Mouse (Mus musculus): ENCODE measurements around the gene Slit2. TPM values are rescaled to one million over a fixed set of nuclear protein-coding genes. Genes with fewer than 3 reads are reported as not detected.
A peak's percentile ranks its signal among the peaks of the same experiment; 100 is the strongest.

Slit2 gene
- polyA plus RNA-seq, 1 experiment from 2014 or later, result 47.2 TPM

- peaks cover 5% of the 10 kb centered on the region; the same call in 1 of the 2 replicates for H3K4me1 ChIP-seq (replicated peaks)
- ATAC-seq (ENCODE audit: low read depth), result peak; percentile 61; the same call in 1 of the 2 replicates
- H3K9me3 ChIP-seq, result no peaks in the 10 kb centered on the region
- 36% methylated on average over 8 of the region's 8 CpGs for WGBS
- no peaks in the 10 kb centered on the region for H3K36me3 ChIP-seq
- H3K4me3 ChIP-seq, result no peak overlapping the region
- H3K4me2 ChIP-seq, result no peak overlapping the region
- no peaks in the 10 kb centered on the region for H3K27me3 ChIP-seq
- no peak overlapping the region for H3K27ac ChIP-seq (replicated peaks)
- H3K9ac ChIP-seq, result no peak overlapping the region
Observed at GRCm38 (mm10) chr5:48081223-48081881, 98.4 kb downstream of the Slit2 start.

DNA sequence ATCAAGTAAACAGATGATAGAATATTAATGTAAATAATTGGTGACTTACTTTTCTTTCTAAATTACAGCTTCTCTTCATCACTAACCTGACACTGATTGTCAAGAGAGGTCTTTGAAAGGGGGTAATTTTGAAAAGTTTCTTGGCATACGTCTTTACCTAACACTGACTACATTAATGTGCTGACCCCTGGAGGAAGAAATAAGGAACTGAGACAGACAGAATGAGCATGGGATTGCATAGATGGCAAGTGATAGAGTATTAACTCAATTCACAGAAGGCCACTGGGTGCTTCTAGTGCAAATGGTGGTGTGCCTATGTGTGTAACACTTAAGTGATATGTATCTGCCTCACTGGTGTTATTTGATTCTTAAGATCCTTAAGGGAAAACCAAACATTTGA lies 130.5 kb downstream of the Slit2 start:
- no peaks in the 10 kb centered on the region for H3K36me3 ChIP-seq
- H3K27ac ChIP-seq (replicated peaks), result no peak overlapping the region
- ATAC-seq (ENCODE audit: low read depth), result peak; percentile 53; the same call in 1 of the 2 replicates
- H3K4me1 ChIP-seq (replicated peaks), result peaks cover 11% of the 10 kb centered on the region; the same call in 1 of the 2 replicates
- H3K27me3 ChIP-seq, result no peaks in the 10 kb centered on the region
- H3K4me3 ChIP-seq, result no peak overlapping the region
- no peak overlapping the region for H3K9ac ChIP-seq
- H3K4me2 ChIP-seq, result no peak overlapping the region
- H3K9me3 ChIP-seq, result no peaks in the 10 kb centered on the region
- WGBS, result 31% methylated on average over 1 of the region's 1 CpGs

- no peaks in the 10 kb centered on the region for H3K9me3 ChIP-seq
- no peak for ATAC-seq (ENCODE audit: low read depth)
Observed at GRCm38 (mm10) chr5:48114969-48115537, 132.1 kb downstream of the Slit2 start.

GRCm38 (mm10) chr5:48122651-48123050 lies 139.7 kb downstream of the Slit2 start:
- Histone ChIP-seq H3K4me3 (no peak overlapping the region), H3K27me3 (no peaks in the 10 kb centered on the region), H3K36me3 (no peaks in the 10 kb centered on the region), H3K4me1 (replicated peaks) (no peaks in the 10 kb centered on the region), H3K9me3 (no peaks in the 10 kb centered on the region), H3K9ac (no peak overlapping the region), H3K27ac (replicated peaks) (no peak overlapping the region), H3K4me2 (no peak overlapping the region)
- WGBS, result 82% methylated on average over 5 of the region's 5 CpGs
- no peak for ATAC-seq (ENCODE audit: low read depth)

More at GRCm38 (mm10) chr5:48114969-48115537, 132.1 kb downstream of the Slit2 start:
- no peak overlapping the region for H3K4me3 ChIP-seq
- no peak overlapping the region for H3K4me2 ChIP-seq
- no peaks in the 10 kb centered on the region for H3K27me3 ChIP-seq
- no peaks in the 10 kb centered on the region for H3K36me3 ChIP-seq
- 41% methylated on average over 4 of the region's 4 CpGs for WGBS
- H3K27ac ChIP-seq (replicated peaks), result no peak overlapping the region
- H3K9ac ChIP-seq, result no peak overlapping the region
- peaks cover 11% of the 10 kb centered on the region; the same call in 1 of the 2 replicates for H3K4me1 ChIP-seq (replicated peaks)

DNA sequence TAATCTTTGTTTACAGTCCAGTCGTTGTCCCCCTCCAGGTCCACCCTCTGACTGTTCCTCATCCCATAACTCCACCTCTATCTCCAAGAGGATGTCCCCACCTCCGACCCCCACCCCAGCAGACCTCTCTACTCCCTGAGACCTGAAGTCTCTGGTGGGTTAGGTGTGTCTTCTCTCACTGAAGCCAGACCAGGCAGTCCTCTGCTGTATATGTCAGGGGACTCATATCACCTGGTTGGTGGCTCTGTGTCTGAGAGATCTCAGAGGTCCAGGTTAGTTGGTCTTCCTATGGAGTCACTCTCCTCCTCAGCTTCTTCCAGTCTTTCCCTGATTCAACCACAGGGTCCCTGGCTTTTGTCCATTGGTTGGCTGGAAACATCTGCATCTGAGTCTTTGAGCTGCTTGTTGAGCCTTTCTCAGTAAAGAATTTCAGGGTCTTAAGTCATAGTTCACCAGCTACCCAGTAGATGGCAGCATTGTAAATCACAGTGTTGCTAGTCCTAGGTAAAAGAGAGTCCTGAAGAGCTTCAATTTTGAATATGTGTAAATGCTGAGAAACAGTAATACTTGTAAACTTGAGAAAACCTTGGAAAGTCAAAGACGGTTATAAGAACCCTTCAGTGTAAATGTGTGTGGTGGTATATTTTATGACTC lies 143.0 kb downstream of the Slit2 start:
- no peaks in the 10 kb centered on the region for H3K4me1 ChIP-seq (replicated peaks)
- H3K9ac ChIP-seq, result no peak overlapping the region
- H3K4me3 ChIP-seq, result no peak overlapping the region
- no peak overlapping the region for H3K4me2 ChIP-seq
- no peaks in the 10 kb centered on the region for H3K36me3 ChIP-seq
- H3K9me3 ChIP-seq, result no peaks in the 10 kb centered on the region
- 86% methylated on average over 3 of the region's 3 CpGs for WGBS
- ATAC-seq (ENCODE audit: low read depth), result peak; percentile 32; the same call in 1 of the 2 replicates
- H3K27me3 ChIP-seq, result no peaks in the 10 kb centered on the region
- no peak overlapping the region for H3K27ac ChIP-seq (replicated peaks)

DNA sequence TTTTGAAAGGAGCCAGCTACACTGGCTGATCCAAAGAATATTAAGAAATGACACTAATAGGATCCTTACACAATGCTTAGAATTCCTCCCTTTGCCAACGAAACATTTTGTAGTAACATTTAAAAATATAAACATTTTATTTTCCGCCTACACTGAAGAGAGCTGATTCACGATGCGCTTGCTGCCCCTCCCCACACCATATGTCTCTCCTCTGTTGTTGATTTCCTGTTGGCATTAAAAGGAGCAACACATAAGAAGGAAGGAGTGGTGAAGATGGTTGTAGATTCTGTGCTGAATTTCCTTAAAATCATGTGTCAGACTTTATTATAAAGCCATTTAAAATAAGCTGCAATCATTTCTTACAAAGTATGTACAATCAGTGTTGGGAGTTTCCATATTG lies 147.0 kb downstream of the Slit2 start:
- Histone ChIP-seq H3K4me3 (no peak overlapping the region), H3K9me3 (no peaks in the 10 kb centered on the region), H3K4me1 (replicated peaks) (no peaks in the 10 kb centered on the region), H3K27me3 (no peaks in the 10 kb centered on the region), H3K4me2 (no peak overlapping the region), H3K9ac (no peak overlapping the region), H3K27ac (replicated peaks) (no peak overlapping the region), H3K36me3 (no peaks in the 10 kb centered on the region)
- WGBS, result 93% methylated on average over 4 of the region's 4 CpGs
- ATAC-seq (ENCODE audit: low read depth), result no peak

GRCm38 (mm10) chr5:48136571-48136970 lies 153.6 kb downstream of the Slit2 start:
- WGBS, result 28% methylated on average over 3 of the region's 3 CpGs

GRCm38 (mm10) chr5:48138849-48139487 lies 156.0 kb downstream of the Slit2 start:
- WGBS, result 10% methylated on average over 8 of the region's 8 CpGs
- Histone ChIP-seq H3K27me3 (no peaks in the 10 kb centered on the region), H3K4me2 (no peak overlapping the region), H3K9ac (no peak overlapping the region), H3K36me3 (no peaks in the 10 kb centered on the region), H3K27ac (replicated peaks) (no peak overlapping the region), H3K9me3 (no peaks in the 10 kb centered on the region), H3K4me3 (no peak overlapping the region), H3K4me1 (replicated peaks) (peaks cover 10% of the 10 kb centered on the region; the same call in 1 of the 2 replicates)
- ATAC-seq (ENCODE audit: low read depth), result 0 out of 2 replicates have a peak, but pooled peaks have one; percentile 44

More at GRCm38 (mm10) chr5:48136571-48136970, 153.6 kb downstream of the Slit2 start:
- no peaks in the 10 kb centered on the region for H3K9me3 ChIP-seq
- H3K27ac ChIP-seq (replicated peaks), result no peak overlapping the region
- H3K4me2 ChIP-seq, result no peak overlapping the region
- H3K9ac ChIP-seq, result no peak overlapping the region
- no peaks in the 10 kb centered on the region for H3K36me3 ChIP-seq
- peaks cover 10% of the 10 kb centered on the region; the same call in 1 of the 2 replicates for H3K4me1 ChIP-seq (replicated peaks)
- H3K4me3 ChIP-seq, result no peak overlapping the region
- no peaks in the 10 kb centered on the region for H3K27me3 ChIP-seq
- ATAC-seq (ENCODE audit: low read depth), result peak; percentile 41; the same call in 1 of the 2 replicates

- 13% methylated on average over 6 of the region's 6 CpGs for WGBS
- Histone ChIP-seq H3K36me3 (no peaks in the 10 kb centered on the region), H3K4me1 (replicated peaks) (peaks cover 10% of the 10 kb centered on the region; the same call in 1 of the 2 replicates), H3K4me2 (no peak overlapping the region), H3K27ac (replicated peaks) (no peak overlapping the region), H3K9ac (no peak overlapping the region), H3K9me3 (no peaks in the 10 kb centered on the region), H3K4me3 (no peak overlapping the region), H3K27me3 (no peaks in the 10 kb centered on the region)
- no peak for ATAC-seq (ENCODE audit: low read depth)
Observed at GRCm38 (mm10) chr5:48139488-48139862, 156.5 kb downstream of the Slit2 start.

GRCm38 (mm10) chr5:48146082-48146481 lies 163.1 kb downstream of the Slit2 start:
- WGBS, result 92% methylated on average over 2 of the region's 2 CpGs
- Histone ChIP-seq H3K4me2 (no peak overlapping the region), H3K4me1 (replicated peaks) (peaks cover 5% of the 10 kb centered on the region; the same call in 1 of the 2 replicates), H3K9ac (no peak overlapping the region), H3K27me3 (no peaks in the 10 kb centered on the region), H3K36me3 (no peaks in the 10 kb centered on the region), H3K9me3 (no peaks in the 10 kb centered on the region), H3K4me3 (no peak overlapping the region), H3K27ac (replicated peaks) (0 out of 2 replicates have a peak overlapping the region, but pooled peaks have one; percentile 0)
- ATAC-seq (ENCODE audit: low read depth), result peak; percentile 75

DNA sequence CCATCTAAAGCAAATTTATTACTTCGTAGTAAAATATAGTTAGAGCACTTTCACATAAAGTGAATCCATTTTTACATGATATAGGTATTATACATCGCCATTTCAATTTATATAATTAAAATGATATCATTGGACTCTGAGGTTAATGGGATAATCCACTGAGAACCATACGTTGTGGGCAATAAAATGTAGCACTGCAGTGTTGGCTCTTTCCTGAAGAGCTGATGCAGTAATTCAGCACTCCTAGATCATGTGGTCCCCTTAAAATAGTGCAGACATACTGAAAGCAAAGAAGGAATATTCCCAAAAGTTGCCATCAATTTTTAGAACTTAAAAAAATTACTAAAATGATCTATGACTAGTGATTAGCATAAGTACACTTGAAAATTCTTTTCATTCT lies 177.9 kb downstream of the Slit2 start:
- 73% methylated on average over 3 of the region's 3 CpGs for WGBS
- no peak overlapping the region for H3K27ac ChIP-seq (replicated peaks)
- no peaks in the 10 kb centered on the region for H3K27me3 ChIP-seq
- no peaks in the 10 kb centered on the region for H3K36me3 ChIP-seq
- H3K4me2 ChIP-seq, result no peak overlapping the region
- peaks cover 3% of the 10 kb centered on the region; the same call in 1 of the 2 replicates for H3K9me3 ChIP-seq
- peak; percentile 77; the same call in 1 of the 2 replicates for ATAC-seq (ENCODE audit: low read depth)
- no peaks in the 10 kb centered on the region for H3K4me1 ChIP-seq (replicated peaks)
- no peak overlapping the region for H3K9ac ChIP-seq
- H3K4me3 ChIP-seq, result no peak overlapping the region

Data from neural tube, embryonic 13.5 days (tissue).